Mouse (Mus musculus) hindbrain, postnatal 0 days (tissue): ENCODE results near the gene Mrps31. TPM values are rescaled to one million over a fixed set of nuclear protein-coding genes. Genes with fewer than 3 reads are reported as not detected.

ENCODE experiments used
- ATAC-seq: fragments of 200-750 bp; cut with Nextera tagmentation; 2 replicates; pipeline ENCODE4 v1.8.0; 2017; ENCODE audit warnings: mild to moderate bottlenecking, moderate TSS enrichment, moderate library complexity
- DNase-seq: peaks from one replicate; pipeline ENCODE4 v3.0.0-alpha.2; 2015; ENCODE audit warnings: low spot score
- H3K27ac ChIP-seq: fragments of 300-500 bp; sonication (generic); 2 replicates; pipeline ENCODE4 v1.5.1; 2014; ENCODE audit warnings: mild to moderate bottlenecking
- H3K27me3 ChIP-seq: fragments of 300-500 bp; sonication (generic); 2 replicates; pipeline ENCODE4 v1.6.1; 2014; ENCODE audit warnings: low read length, mixed read lengths; ENCODE audit not compliant: insufficient read depth
- H3K36me3 ChIP-seq: fragments of 300-500 bp; sonication (generic); 2 replicates; pipeline ENCODE4 v1.6.1; 2014; ENCODE audit warnings: low read length, mixed read lengths; ENCODE audit not compliant: insufficient read depth
- H3K4me1 ChIP-seq: fragments of 300-500 bp; sonication (generic); 2 replicates; pipeline ENCODE4 v1.6.1; 2014; ENCODE audit warnings: antibody characterized with exemption, low read length, mixed read lengths; ENCODE audit not compliant: insufficient read depth
- H3K4me2 ChIP-seq: fragments of 300-500 bp; sonication (generic); 2 replicates; pipeline ENCODE4 v1.6.1; 2014; ENCODE audit warnings: low read depth, mild to moderate bottlenecking, low read length, moderate library complexity, mixed read lengths
- H3K4me3 ChIP-seq: fragments of 300-500 bp; sonication (generic); 2 replicates; pipeline ENCODE4 v1.5.1; 2014; ENCODE audit warnings: low read length
- H3K9ac ChIP-seq: fragments of 300-500 bp; sonication (generic); replicated peaks from 2 replicates; pipeline ENCODE4 v1.6.1; 2014; ENCODE audit warnings: mild to moderate bottlenecking, low read length, moderate library complexity, mixed read lengths
- H3K9me3 ChIP-seq: fragments of 300-500 bp; sonication (generic); 2 replicates; pipeline ENCODE4 v1.6.1; 2016; ENCODE audit warnings: low read length, mixed read lengths
- CTCF ChIP-seq: IDR thresholded peaks from 2 replicates; pipeline ENCODE4 v1.5.1; 2016; ENCODE audit warnings: antibody characterized with exemption, control low read depth, low read depth
- WGBS: fragments of 180-500 bp; shearing (Covaris S2); extraction: QIAGEN DNeasy Blood & Tissue Kit; methylation state at CpG from one replicate; pipeline ENCODE4 v1.1.7; 2014; 5-methylcytosine and 5-hydroxymethylcytosine counted together
- polyA plus RNA-seq: library from polyadenylated mRNA; unstranded; fragments of >200 nt; fragmentation: Nextera tagmentation; extraction: Ambion mirVana; gene quantifications from 2 replicates; pipeline ENCODE4 v1.2.1, GENCODE M21; 2015
- total RNA-seq: library from RNA; depleted of rRNA; stranded (reverse); fragments of >200 nt; gene quantifications from 2 replicates; pipeline ENCODE4 v1.2.3, GENCODE M21; 2014; rRNA removed

The Mrps31 gene
- total and polyA plus RNA-seq, 2 experiments from 2014 or later: 14.3 to 33.9 TPM

GRCm38 (mm10) chr8:22400593-22400992 is 10.6 kb upstream of the Mrps31 start:
- Histone ChIP-seq H3K9ac (no peak overlapping the region), H3K4me1 (no peaks in the 10 kb centered on the region), H3K27me3 (no peaks in the 10 kb centered on the region), H3K4me3 (no peak overlapping the region), H3K4me2 (no peak overlapping the region), H3K9me3 (no peaks in the 10 kb centered on the region), H3K27ac (no peak overlapping the region), H3K36me3 (no peaks in the 10 kb centered on the region)
- 82% methylated on average over 4 of the region's 4 CpGs for WGBS
- DNase-seq (no peak), ATAC-seq (no peak)
- no peak for TF ChIP-seq CTCF

GRCm38 (mm10) chr8:22403235-22403634 is 7.9 kb upstream of the Mrps31 start:
- no peak for DNase-seq

GRCm38 (mm10) chr8:22405733-22406132 is 5.4 kb upstream of the Mrps31 start:
- H3K4me2 ChIP-seq: no peak overlapping the region
- H3K9ac ChIP-seq: no peak overlapping the region
- no peak overlapping the region for H3K27ac ChIP-seq
- no peaks in the 10 kb centered on the region for H3K27me3 ChIP-seq
- TF ChIP-seq CTCF: no peak
- DNase-seq: no peak
- H3K4me1 ChIP-seq: no peaks in the 10 kb centered on the region
- H3K9me3 ChIP-seq: no peaks in the 10 kb centered on the region
- 80% methylated on average over 6 of the region's 6 CpGs for WGBS
- H3K4me3 ChIP-seq: no peak overlapping the region
- H3K36me3 ChIP-seq: no peaks in the 10 kb centered on the region
- ATAC-seq: no peak

More at GRCm38 (mm10) chr8:22403235-22403634, 7.9 kb upstream of the Mrps31 start:
- no peaks in the 10 kb centered on the region for H3K9me3 ChIP-seq
- H3K9ac ChIP-seq: no peak overlapping the region
- ATAC-seq: no peak
- WGBS: 90% methylated on average over 2 of the region's 2 CpGs
- no peak overlapping the region for H3K4me3 ChIP-seq
- no peaks in the 10 kb centered on the region for H3K27me3 ChIP-seq
- no peaks in the 10 kb centered on the region for H3K4me1 ChIP-seq
- H3K4me2 ChIP-seq: no peak overlapping the region
- no peak for TF ChIP-seq CTCF
- no peak overlapping the region for H3K27ac ChIP-seq
- no peaks in the 10 kb centered on the region for H3K36me3 ChIP-seq

- H3K9me3 ChIP-seq: no peaks in the 10 kb centered on the region
- peak overlapping the region; percentile 73 for H3K9ac ChIP-seq
- H3K27ac ChIP-seq: peak overlapping the region; percentile 79
- ATAC-seq: peak; percentile 22; the same call in 1 of the 2 replicates
- H3K4me3 ChIP-seq: peak overlapping the region; percentile 76
- no peak for TF ChIP-seq CTCF
- H3K27me3 ChIP-seq: no peaks in the 10 kb centered on the region
- no peaks in the 10 kb centered on the region for H3K36me3 ChIP-seq
- DNase-seq: no peak
- 16% methylated on average over 16 of the region's 16 CpGs for WGBS
- H3K4me2 ChIP-seq: peak overlapping the region; percentile 78
- no peaks in the 10 kb centered on the region; the same call in 1 of the 2 replicates for H3K4me1 ChIP-seq
Measured at GRCm38 (mm10) chr8:22410688-22411281, 376 bp upstream of the Mrps31 start.

- H3K27ac ChIP-seq: peak overlapping the region; percentile 79; the same call in 1 of the 2 replicates
- no peak for TF ChIP-seq CTCF
- H3K4me1 ChIP-seq: no peaks in the 10 kb centered on the region; the same call in 1 of the 2 replicates
- ATAC-seq (no peak), DNase-seq (no peak)
- H3K4me2 ChIP-seq: peak overlapping the region; percentile 78
- H3K4me3 ChIP-seq: peak overlapping the region; percentile 76
- H3K9ac ChIP-seq: peak overlapping the region; percentile 73
- 0 out of 2 replicates have a peak, but pooled peaks cover under 1% of the 10 kb centered on the region for H3K36me3 ChIP-seq
- 20% methylated on average over 8 of the region's 8 CpGs for WGBS
- no peaks in the 10 kb centered on the region for H3K9me3 ChIP-seq
- no peaks in the 10 kb centered on the region for H3K27me3 ChIP-seq
Measured at GRCm38 (mm10) chr8:22411971-22412370, 810 bp downstream of the Mrps31 start.

Other genes with a start within 250 kb of the Mrps31 start
- gene Nek3, start 244.9 kb upstream of the Mrps31 start, total RNA-seq: 1.5 and 3.2 TPM in 2 replicates
- 6.9 and 7.1 TPM in 2 replicates for gene Nek3, start 244.9 kb upstream of the Mrps31 start, polyA plus RNA-seq
- 7.9 and 11.4 TPM in 2 replicates for gene Ckap2, start 225.5 kb upstream of the Mrps31 start, total RNA-seq
- gene Ckap2, start 225.5 kb upstream of the Mrps31 start, polyA plus RNA-seq: 12.5 and 16.3 TPM in 2 replicates
- gene Vps36, start 218.6 kb upstream of the Mrps31 start, total RNA-seq: 26.7 and 29.9 TPM in 2 replicates
- gene Vps36, start 218.6 kb upstream of the Mrps31 start, polyA plus RNA-seq: 39.0 and 40.3 TPM in 2 replicates
- gene Thsd1, start 184.0 kb upstream of the Mrps31 start, total RNA-seq: 7.1 and 8.5 TPM in 2 replicates
- 5.0 and 5.4 TPM in 2 replicates for gene Thsd1, start 184.0 kb upstream of the Mrps31 start, polyA plus RNA-seq
- not detected in 2 replicates for gene Tpte, start 127.9 kb upstream of the Mrps31 start, total RNA-seq
- 0.06 TPM in 1 of 2 replicates, not detected in the other for gene Tpte, start 127.9 kb upstream of the Mrps31 start, polyA plus RNA-seq
- 8.5 and 9.3 TPM in 2 replicates for gene Slc25a15, start 12.8 kb upstream of the Mrps31 start, total RNA-seq
- 9.3 and 9.9 TPM in 2 replicates for gene Slc25a15, start 12.8 kb upstream of the Mrps31 start, polyA plus RNA-seq